Mouse (Mus musculus) testis, postnatal 14 days (tissue): ENCODE data around the gene Nkapd1.

Source experiments
- DNase-seq: peaks from one replicate; pipeline ENCODE4 v3.0.0; 2021; ENCODE audit warnings: low spot score

Nkapd1 gene

GRCm38 (mm10) chr9:50601536-50601935 lies 15.7 kb downstream of the Nkapd1 start:
- no peak for DNase-seq

GRCm38 (mm10) chr9:50596973-50597372 lies 20.3 kb downstream of the Nkapd1 start:
- no peak for DNase-seq

- no peak for DNase-seq
Observed at GRCm38 (mm10) chr9:50594794-50595417, 22.4 kb downstream of the Nkapd1 start.

- DNase-seq: no peak
Observed at GRCm38 (mm10) chr9:50593544-50593943, 23.7 kb downstream of the Nkapd1 start.

GRCm38 (mm10) chr9:50592955-50593354 lies 24.3 kb downstream of the Nkapd1 start:
- DNase-seq: no peak

GRCm38 (mm10) chr9:50590856-50591518 lies 26.3 kb downstream of the Nkapd1 start:
- DNase-seq: no peak

- DNase-seq: no peak
Observed at GRCm38 (mm10) chr9:50586955-50587354, 30.3 kb downstream of the Nkapd1 start.

- DNase-seq: no peak
Observed at GRCm38 (mm10) chr9:50585145-50585818, 32.0 kb downstream of the Nkapd1 start.

GRCm38 (mm10) chr9:50580370-50580769 lies 36.9 kb downstream of the Nkapd1 start:
- no peak for DNase-seq

GRCm38 (mm10) chr9:50569599-50570525 lies 47.4 kb downstream of the Nkapd1 start:
- no peak for DNase-seq

- DNase-seq: no peak
Observed at GRCm38 (mm10) chr9:50567881-50568280, 49.4 kb downstream of the Nkapd1 start.

- DNase-seq: no peak
Observed at GRCm38 (mm10) chr9:50567372-50567771, 49.9 kb downstream of the Nkapd1 start.

- no peak for DNase-seq
Observed at GRCm38 (mm10) chr9:50565940-50566339, 51.3 kb downstream of the Nkapd1 start.

- no peak for DNase-seq
Observed at GRCm38 (mm10) chr9:50565173-50565572, 52.1 kb downstream of the Nkapd1 start.

- DNase-seq: no peak
Observed at GRCm38 (mm10) chr9:50561918-50562360, 55.3 kb downstream of the Nkapd1 start.

GRCm38 (mm10) chr9:50561145-50561917 lies 55.9 kb downstream of the Nkapd1 start, which contains the start of gene Tex12:
Tex12 (minus strand) TSS chr9:50561325.
- DNase-seq: peak; percentile 90
